Mouse (Mus musculus) frontal cortex, postnatal 10 days (tissue): ENCODE results near the gene Fli1.

Experiments
- DNase-seq, 2 experiments: peaks; one replicate each; pipeline ENCODE4 v3.0.0; 2022; ENCODE audit warnings: low spot score in 2 of 2, mixed read lengths in 1 of 2

The Fli1 gene

GRCm38 (mm10) chr9:32542212-32543039, at the start of gene Fli1:
Gene Fli1, minus strand, starts transcription at chr9:32542861.
- DNase-seq: no peak

DNA sequence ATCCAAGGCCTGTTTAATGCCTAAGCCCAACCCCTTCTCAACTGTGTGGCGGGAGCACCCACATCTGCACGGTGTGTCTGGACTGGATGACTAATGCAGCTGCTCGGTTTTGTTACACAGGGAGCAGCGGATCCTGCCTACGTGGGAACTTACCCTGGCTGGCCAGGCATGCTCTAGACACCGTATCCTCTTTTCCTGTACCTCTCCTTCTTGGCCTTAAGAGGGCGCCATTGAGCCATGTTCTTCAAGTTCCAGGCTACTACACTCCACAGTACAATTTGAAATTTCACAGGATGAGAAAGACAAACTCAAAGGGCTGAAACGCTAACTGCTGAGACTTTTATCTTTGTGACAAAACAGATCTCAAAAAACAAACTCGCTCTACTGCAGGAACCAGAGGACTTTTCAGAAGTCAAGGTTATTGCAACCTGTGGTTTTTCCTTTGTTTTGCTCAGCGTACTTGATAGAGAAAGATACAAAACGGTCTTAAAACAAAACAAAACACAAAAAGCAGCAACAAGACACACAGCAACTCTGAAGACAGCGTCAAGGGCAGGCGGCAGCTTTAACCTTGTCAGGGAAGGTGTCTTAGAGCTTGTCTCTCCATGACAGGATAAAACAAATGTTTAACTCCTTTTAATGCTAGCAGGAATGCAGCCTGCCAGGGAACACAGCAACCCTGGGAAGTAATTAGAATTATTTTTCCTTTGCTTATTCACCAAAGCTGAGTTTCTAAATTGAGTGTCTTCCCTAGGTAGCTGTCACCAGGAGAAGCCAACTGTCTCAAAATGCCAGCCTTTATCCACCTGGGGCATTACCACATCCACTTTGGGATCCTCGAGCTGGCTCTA, 49.3 kb upstream of the Fli1 start:
- peak; percentile 37 to 59 for DNase-seq

DNA sequence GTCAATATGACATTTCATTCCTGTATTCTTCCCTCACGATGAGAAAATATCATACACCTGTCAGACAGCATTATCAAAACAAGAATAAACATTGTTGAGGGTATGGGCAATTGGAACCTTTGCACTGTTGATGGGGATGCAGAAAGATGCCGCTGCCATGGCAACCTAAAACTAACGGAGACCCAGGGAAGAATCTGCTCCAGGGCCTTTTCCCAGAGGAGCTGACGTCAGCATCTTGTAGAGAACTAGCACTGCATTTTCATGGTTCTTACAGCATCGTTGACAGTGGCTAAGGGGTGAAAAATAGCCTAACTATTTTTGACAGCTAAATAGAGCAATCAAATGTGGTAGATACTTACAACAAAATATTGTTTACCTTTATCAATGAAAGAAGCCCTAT, 47.9 kb upstream of the Fli1 start:
- no peak for DNase-seq

DNA sequence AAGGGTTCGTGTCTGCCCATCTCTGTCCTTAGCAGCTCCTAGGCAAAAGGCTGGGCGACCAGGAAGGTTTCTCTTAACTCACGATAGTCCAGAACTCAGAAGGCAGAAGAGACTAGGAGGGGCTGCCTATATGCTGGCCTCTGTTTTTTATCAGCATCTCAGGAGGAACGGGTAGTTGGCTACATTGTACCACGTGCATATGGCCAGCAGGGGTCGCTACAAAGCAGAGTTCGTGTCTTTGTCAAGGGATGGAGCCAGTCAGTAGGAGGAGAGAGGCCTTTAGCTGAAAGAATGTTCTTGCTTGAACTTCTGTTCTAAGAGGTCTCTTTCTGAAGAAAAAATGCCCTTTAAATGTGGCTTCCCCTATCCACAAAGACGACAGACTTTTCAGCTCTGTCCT, 47.2 kb upstream of the Fli1 start:
- DNase-seq: peak; percentile 42 to 79

- DNase-seq: no peak
Measured at GRCm38 (mm10) chr9:32585357-32585756, 42.7 kb upstream of the Fli1 start.

GRCm38 (mm10) chr9:32583905-32584304, 41.2 kb upstream of the Fli1 start:
- DNase-seq: no peak

DNA sequence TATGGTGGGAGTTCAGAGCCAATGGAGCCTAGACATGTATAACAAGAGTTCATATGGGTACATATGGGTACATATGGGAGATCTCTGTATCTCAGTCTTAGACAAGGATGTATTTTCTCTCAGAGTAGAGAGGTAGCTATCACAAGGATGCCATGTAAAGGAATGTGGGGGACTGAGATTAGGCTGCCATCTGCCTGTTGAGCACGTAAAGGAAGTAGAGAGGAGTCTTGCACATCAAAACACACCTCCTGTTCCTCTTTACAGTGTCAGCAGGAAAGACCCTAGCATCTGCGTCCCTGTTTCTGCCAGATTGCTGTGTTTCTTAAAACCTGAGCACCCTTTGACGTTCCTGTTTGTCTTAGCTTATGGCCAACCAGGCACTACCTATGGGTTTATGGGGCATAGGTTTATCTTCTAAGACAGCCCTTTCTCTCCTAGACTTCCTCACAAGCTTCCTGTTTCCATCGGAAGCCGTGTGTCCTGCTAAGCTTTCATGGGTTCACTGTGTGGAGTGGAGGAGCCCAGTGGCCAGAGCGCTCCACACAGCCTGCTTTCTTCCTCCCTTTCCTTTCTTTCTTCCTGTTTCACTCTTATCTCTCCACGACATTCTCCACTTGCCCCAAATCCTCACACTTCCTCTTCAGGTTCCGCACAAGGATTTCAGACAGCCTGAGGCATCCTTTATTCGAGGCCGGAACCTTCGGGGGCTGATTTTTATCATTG, 39.4 kb upstream of the Fli1 start:
- no peak for DNase-seq

GRCm38 (mm10) chr9:32578411-32578810, 35.8 kb upstream of the Fli1 start:
- DNase-seq: no peak

DNA sequence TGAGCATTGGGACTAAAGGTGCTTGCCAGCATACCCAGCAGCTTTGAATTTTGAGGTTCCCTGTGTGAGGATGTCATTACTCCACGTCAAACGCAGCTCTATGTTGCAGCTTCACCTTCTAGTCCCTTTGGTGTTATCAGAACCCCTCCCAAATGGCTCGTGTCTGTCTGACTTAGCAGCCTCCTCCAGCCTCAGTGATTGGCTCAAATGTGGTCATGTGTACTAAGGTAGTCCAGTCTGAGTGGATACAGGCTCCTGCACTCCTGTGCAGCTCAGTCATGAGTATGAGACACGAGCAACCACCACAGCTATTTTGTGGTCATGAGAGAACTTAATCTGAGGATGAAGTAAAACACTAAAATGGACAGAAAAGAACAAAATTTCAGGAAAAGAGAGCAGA, 31.0 kb upstream of the Fli1 start:
- no peak for DNase-seq

DNA sequence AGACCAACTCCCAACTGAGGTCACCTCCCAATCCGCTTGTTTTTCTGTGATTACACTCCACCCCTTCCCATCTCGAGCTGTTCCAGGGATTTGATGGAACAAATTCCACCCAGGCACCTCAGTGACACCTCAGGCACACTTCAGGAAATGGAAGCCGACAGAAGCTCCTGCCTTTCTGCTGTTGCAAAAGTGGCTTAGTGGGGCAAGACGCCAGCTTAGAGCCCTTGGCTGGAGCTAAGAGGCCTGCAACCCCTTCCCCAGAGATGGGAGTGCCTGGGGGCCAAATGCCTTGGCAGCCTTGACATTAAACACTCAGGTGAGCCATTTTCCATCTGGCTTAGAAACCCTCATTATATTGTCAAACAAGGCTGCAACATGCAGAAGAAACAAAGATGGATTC, 29.0 kb upstream of the Fli1 start:
- no peak for DNase-seq

- no peak for DNase-seq
Measured at GRCm38 (mm10) chr9:32570547-32570946, 27.9 kb upstream of the Fli1 start.

DNA sequence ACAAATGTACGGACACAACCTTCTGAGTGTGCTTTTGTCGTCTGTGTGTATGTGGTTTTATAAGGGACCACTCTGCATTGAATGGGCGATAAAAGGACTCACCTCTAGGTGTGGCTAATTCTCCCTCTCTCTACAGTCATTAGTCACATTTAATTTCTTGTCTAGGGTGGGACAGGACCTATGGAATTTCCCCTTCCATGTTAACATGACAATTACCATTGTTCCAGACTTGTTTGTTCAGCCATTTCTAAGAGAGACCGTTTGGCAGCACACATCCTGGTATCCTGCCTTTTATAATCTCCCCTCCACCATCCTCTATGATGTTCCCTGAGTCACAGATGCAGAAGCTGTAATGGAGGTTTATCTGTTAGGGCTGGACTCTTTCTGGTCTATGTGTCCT, 26.6 kb upstream of the Fli1 start:
- no peak for DNase-seq

DNA sequence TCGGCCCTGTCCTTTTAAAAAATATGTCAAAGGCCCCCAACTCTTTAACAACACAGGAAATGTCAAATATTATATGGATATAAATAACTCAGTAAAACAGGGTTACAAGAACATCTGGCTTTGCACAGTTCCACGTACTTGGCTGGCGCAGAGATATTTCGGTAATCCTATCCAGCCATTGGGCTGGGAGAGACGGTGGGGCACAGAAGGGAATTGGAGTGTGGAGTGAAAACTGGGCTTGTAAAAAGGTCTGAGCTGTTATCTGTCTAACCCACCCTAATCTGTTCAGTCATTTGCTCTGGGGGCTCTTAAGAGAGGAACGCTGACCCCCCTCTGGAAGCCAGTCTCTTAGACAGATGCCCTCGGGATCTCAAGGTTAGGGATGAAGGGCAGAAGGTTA, 24.9 kb upstream of the Fli1 start:
- no peak for DNase-seq

DNA sequence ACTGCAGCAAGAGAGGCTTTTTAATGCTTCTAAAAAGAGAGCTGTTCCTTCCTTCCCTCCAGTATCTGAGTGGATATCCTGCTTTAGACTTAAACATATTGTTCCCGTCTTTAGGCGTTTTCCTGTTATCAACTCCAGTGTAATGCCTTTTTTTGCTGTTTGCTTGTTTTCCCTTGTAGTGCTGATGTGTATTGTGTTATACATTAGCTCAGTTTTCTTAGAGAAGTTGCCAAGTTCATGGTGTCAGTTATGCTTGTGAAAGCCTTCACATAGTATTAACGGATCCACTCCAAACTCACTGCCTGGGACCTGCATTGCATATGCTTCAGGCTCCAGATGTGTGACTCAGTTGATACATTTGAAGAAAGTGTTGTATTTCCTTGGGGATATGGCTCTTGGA, 22.6 kb upstream of the Fli1 start:
- no peak for DNase-seq

GRCm38 (mm10) chr9:32562837-32563236, 20.2 kb upstream of the Fli1 start:
- no peak for DNase-seq

DNA sequence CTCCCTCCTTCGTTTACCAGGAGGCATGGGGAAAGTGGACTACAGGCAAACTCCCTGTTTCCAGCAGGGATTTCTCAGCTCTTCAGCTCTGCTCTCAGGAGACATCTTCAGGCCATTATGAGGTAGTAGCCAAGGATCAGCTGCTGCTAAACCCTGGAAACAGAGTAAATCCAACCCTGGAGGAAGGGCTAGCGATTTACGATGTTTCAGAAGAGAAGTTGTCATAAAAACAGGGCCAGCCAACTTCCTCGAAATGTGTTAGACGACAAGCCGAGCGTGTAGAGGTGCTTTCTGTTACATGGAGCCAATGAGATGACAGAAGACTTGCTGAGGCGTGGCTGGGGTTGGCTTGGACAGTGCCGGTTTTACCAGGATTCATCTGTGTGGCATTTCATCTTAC, 19.7 kb upstream of the Fli1 start:
- DNase-seq: no peak

DNA sequence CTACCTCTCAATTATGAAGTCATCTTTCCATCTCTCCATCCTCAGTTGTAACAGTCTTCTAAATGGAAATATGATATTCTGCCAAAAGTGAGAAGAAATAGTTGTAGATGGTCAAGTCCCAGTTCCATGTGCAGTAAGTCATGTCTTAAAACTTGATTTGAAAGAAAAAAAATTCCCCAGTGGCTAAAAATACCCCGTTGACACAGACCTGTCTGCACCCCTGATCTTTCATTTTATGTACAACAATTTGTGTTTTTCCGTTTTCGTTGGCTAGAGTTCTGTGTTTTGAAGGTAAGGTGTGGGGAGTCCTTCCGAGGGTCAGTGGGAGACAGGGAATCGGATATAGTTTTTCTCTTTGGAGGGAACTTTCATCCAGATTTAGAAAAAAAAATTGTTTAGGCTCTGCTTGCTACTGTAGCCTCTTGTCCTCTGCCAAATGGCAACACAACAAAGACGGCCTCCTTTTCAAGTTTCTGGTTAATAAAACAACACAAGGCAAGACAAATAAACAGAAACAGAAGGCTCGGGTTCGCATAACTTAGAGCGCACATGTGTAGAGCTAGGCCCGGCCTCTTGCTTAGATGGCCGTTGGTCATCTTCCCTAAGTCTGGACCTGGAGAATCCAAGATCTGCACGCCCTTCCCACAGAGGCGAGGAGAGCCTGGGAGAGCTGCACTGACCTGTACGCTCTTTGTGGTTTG, 18.7 kb upstream of the Fli1 start:
- DNase-seq: no peak

DNA sequence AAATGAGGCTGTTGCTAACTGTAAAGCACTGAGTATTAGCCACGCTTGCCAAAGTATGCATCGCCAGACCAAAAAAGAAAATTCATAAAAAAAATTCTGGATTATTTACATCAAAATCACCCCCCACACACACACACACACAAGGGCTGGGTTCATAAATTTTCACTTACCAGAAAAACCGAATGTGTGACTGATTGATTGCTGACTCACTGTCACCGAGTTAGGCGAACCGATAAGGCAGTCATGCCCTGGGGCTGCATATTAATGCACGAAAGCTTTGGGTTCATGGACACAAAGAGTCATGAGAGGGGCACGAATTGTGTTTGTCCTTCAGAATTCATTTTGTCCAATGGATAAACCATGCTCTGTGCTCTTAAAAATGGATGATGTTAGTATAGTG, 17.2 kb upstream of the Fli1 start:
- DNase-seq: no peak

DNA sequence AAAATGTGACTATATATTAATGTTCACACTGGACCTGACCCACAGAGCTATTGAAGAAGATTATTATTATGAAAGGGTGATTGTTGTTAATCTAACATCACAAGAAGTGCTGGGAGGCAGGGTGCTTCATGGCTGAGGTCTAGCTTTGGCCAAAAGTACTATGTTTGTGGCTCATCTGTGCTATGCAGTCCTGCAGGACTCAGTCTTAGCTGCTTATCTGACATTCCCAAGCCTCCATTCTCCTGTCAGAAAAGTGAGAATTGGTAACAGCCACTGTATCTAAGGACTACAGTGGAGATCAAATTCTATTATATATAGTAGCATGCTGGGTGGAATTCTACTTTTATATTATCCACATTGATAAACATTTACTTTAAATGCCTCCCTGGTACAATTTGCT, 16.8 kb upstream of the Fli1 start:
- DNase-seq: no peak

- no peak for DNase-seq
Measured at GRCm38 (mm10) chr9:32556313-32556712, 13.7 kb upstream of the Fli1 start.

DNA sequence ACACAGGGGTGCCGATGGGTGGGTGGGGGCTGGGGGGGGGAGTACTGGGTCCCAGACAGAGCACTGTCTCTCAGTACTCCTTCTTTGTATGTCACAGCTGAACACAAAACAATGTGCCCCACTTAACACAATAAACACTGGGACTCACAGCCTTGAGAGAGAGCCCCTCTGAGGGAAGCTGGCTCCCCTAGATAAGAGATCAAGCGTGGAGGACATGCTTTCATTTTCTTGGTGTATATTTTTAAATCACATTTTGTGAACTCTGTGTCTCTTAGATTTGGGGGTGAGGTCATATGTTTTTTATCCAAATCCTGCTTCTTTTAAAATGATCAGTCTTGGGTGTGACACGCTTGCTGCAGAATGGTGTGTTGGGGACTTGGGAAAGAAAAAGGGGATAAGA, 12.6 kb upstream of the Fli1 start:
- no peak for DNase-seq

GRCm38 (mm10) chr9:32550541-32550940, 7.9 kb upstream of the Fli1 start:
- DNase-seq: no peak
